ENCODE assay signal across 8 mouse cellular contexts in the genomic region with DNA sequence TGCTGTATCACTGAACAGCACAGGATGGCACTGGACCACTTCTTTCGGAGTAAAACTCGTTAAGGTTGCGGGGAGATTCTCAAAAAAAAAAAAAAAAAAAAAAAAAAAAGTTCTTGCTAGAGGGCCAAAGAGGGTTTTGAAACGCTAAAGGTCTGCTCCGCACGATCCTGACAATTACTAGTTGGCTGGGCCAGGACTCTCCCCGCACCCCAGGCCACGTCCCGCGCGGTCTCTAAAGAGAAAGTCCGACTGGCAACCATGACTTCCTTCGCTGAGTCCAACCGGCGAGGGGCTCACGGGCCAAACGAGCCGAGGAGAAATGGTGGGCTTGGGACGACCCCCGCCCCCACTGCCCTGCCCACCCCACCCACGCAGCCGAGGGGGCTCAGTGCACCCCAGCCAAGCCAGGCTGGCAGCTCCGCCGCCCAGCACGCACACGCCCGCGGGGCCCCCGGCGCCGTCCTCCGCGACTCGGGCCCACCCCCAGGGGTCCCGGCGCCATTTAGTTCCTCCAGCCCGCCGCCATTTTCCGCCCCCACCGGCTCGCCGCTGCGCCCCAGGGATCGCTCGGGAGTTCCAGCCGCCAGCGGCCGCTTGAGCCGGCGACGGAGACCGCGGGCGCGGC. TPM values are rescaled to one million over a fixed set of nuclear protein-coding genes. Genes with fewer than 3 reads are reported as not detected.
DNase-seq lines count a peak whose midpoint lies in the region; ATAC-seq and TF ChIP-seq lines count a peak whose summit lies in the region.

No protein-coding gene starts in this region.

- no peak for TF ChIP-seq CTCF in gastrocnemius, adult 2 months (IDR thresholded peaks at IDR 0.05)

- H3K9me3 ChIP-seq in intestine, embryonic 16.5 days (ENCODE audit: control insufficient read depth, low read length): no peaks in the 10 kb centered on the region
- no peaks in the 10 kb centered on the region for H3K9me3 ChIP-seq in liver, embryonic 12.5 days (replicated peaks)
- no peaks in the 10 kb centered on the region for H3K9me3 ChIP-seq in midbrain, embryonic 16.5 days (replicated peaks; ENCODE audit: control insufficient read depth, low read length, poor library complexity, severe bottlenecking)

- peak; percentile 33 to 63 for DNase-seq in urinary bladder, postnatal 4 days (ENCODE audit: low spot score in 2 of 2)
- no peak for DNase-seq in urinary bladder, postnatal 10 days (ENCODE audit: low spot score)
- peak; percentile 33 for DNase-seq in brain, adult 2 months (ENCODE audit: low read depth, low spot score)
- DNase-seq in gastrocnemius, adult 2 months: no peak
- no peak for DNase-seq in urinary bladder, postnatal 25 days (ENCODE audit: low spot score)

- ATAC-seq in intestine, embryonic 16.5 days: peak; percentile 79
- peak; percentile 50 for ATAC-seq in liver, embryonic 12.5 days
- ATAC-seq in midbrain, embryonic 16.5 days: peak; percentile 81

- peak overlapping the region; percentile 68 for H3K4me2 ChIP-seq in intestine, embryonic 16.5 days (ENCODE audit: low read depth, low read length)
- peak overlapping the region; percentile 92 for H3K4me2 ChIP-seq in liver, embryonic 12.5 days
- H3K4me2 ChIP-seq in midbrain, embryonic 16.5 days (ENCODE audit: low read length): peak overlapping the region; percentile 75

- peak overlapping the region; percentile 97 for H3K27ac ChIP-seq in gastrocnemius, adult 2 months
- H3K27ac ChIP-seq in intestine, embryonic 16.5 days (ENCODE audit: low read length): peak overlapping the region; percentile 100
- H3K27ac ChIP-seq in liver, embryonic 12.5 days: peak overlapping the region; percentile 98
- H3K27ac ChIP-seq in midbrain, embryonic 16.5 days (ENCODE audit: low read length): peak overlapping the region; percentile 99

- H3K9ac ChIP-seq in intestine, embryonic 16.5 days (ENCODE audit: low read depth, low read length): peak overlapping the region; percentile 97
- H3K9ac ChIP-seq in liver, embryonic 12.5 days: peak overlapping the region; percentile 97
- H3K9ac ChIP-seq in midbrain, embryonic 16.5 days (ENCODE audit: low read depth, low read length): peak overlapping the region; percentile 97

- no peaks in the 10 kb centered on the region for H3K36me3 ChIP-seq in intestine, embryonic 16.5 days (ENCODE audit: control insufficient read depth, insufficient read depth, low read length)
- peaks cover 7% of the 10 kb centered on the region; the same call in 1 of the 2 replicates for H3K36me3 ChIP-seq in liver, embryonic 12.5 days
- no peaks in the 10 kb centered on the region for H3K36me3 ChIP-seq in midbrain, embryonic 16.5 days (ENCODE audit: control insufficient read depth, insufficient read depth, low read length)

- WGBS in intestine, embryonic 16.5 days: under 1% methylated on average over 48 of the region's 55 CpGs
- under 1% methylated on average over 55 of the region's 55 CpGs for WGBS in liver, embryonic 12.5 days (ENCODE audit: insufficient replicate concordance)
- under 1% methylated on average over 49 of the region's 55 CpGs for WGBS in midbrain, embryonic 16.5 days

- intact Hi-C loops in gastrocnemius, adult 2 months (cut with DNase I): loop anchor here (5.0 kb wide), 2 partner anchors 164 to 739 kb away; a partner anchor contains a TSS

- peaks cover 13% of the 10 kb centered on the region for H3K4me1 ChIP-seq in intestine, embryonic 16.5 days (ENCODE audit: control insufficient read depth, insufficient read depth, low read length)
- peaks cover 28% of the 10 kb centered on the region for H3K4me1 ChIP-seq in liver, embryonic 12.5 days
- H3K4me1 ChIP-seq in midbrain, embryonic 16.5 days (ENCODE audit: control insufficient read depth, insufficient read depth, low read length): peaks cover 14% of the 10 kb centered on the region

- peak overlapping the region; percentile 99 for H3K4me3 ChIP-seq in gastrocnemius, adult 2 months
- H3K4me3 ChIP-seq in intestine, embryonic 16.5 days (ENCODE audit: low read length): peak overlapping the region; percentile 95
- H3K4me3 ChIP-seq in liver, embryonic 12.5 days: peak overlapping the region; percentile 97
- H3K4me3 ChIP-seq in midbrain, embryonic 16.5 days (ENCODE audit: low read depth, low read length): peak overlapping the region; percentile 93

- no peaks in the 10 kb centered on the region for H3K27me3 ChIP-seq in intestine, embryonic 16.5 days (replicated peaks; ENCODE audit: control insufficient read depth, insufficient read depth, low read length)
- H3K27me3 ChIP-seq in liver, embryonic 12.5 days (replicated peaks): no peaks in the 10 kb centered on the region
- no peaks in the 10 kb centered on the region for H3K27me3 ChIP-seq in midbrain, embryonic 16.5 days (ENCODE audit: control insufficient read depth, insufficient read depth, low read depth, low read length)

RNA-seq across cellular contexts. Expression of a gene that starts 0.6 kb away (rescaled TPM):
- total RNA-seq in gastrocnemius, adult 2 months (2021): 1 to 10 TPM; 9.5 to 10.0 TPM
- 29.5 and 29.6 TPM in 2 replicates for polyA plus RNA-seq in intestine, embryonic 16.5 days (2015; fragmentation: Nextera tagmentation; extraction: Ambion mirVana)
- 18.0 and 21.2 TPM in 2 replicates for polyA plus RNA-seq in liver, embryonic 12.5 days (2016; fragmentation: Nextera tagmentation; extraction: Ambion mirVana)
- polyA plus RNA-seq in midbrain, embryonic 16.5 days (2015; fragmentation: Nextera tagmentation; extraction: Ambion mirVana): 57.9 and 66.3 TPM in 2 replicates

Comparison
In these comparisons a context has a peak if more than half of its experiments do, and no peak if none do; other contexts are left out.
1. DNase-seq: peak in urinary bladder, postnatal 4 days (2 of 2) and brain, adult 2 months (single experiment); none in urinary bladder, postnatal 10 days (single experiment), gastrocnemius, adult 2 months (single experiment) and urinary bladder, postnatal 25 days (single experiment).
2. Peak in every context shown above with its lines, with median percentiles within 50 percentile points of each other: H3K27ac ChIP-seq, H3K4me3 ChIP-seq, ATAC-seq, H3K4me2 ChIP-seq and H3K9ac ChIP-seq.